Mouse (Mus musculus) kidney, embryonic 15.5 days (tissue): Measurements from ENCODE around the gene Sphkap. TPM values are rescaled to one million over a fixed set of nuclear protein-coding genes. Genes with fewer than 3 reads are reported as not detected.
A peak's percentile ranks its signal among the peaks of the same experiment; 100 is the strongest.

Source experiments
- ATAC-seq: fragments of 200-750 bp; cut with Nextera tagmentation; replicated peaks from 2 replicates; pipeline ENCODE4 v1.8.0; 2017; ENCODE audit warnings: moderate TSS enrichment; ENCODE audit not compliant: low FRiP score
- H3K27ac ChIP-seq: fragments of 300-500 bp; sonication (generic); 2 replicates; pipeline ENCODE4 v1.5.1; 2015; ENCODE audit warnings: mild to moderate bottlenecking, inconsistent platforms
- H3K27me3 ChIP-seq: fragments of 300-500 bp; sonication (generic); 2 replicates; pipeline ENCODE4 v1.6.1; 2015; ENCODE audit warnings: inconsistent platforms
- H3K36me3 ChIP-seq: fragments of 300-500 bp; sonication (generic); 2 replicates; pipeline ENCODE4 v1.6.1; 2015; ENCODE audit warnings: inconsistent platforms
- H3K4me1 ChIP-seq: fragments of 300-500 bp; sonication (generic); 2 replicates; pipeline ENCODE4 v1.6.1; 2015; ENCODE audit warnings: inconsistent platforms
- H3K4me2 ChIP-seq: fragments of 300-500 bp; sonication (generic); 2 replicates; pipeline ENCODE4 v1.6.1; 2015; ENCODE audit warnings: moderate library complexity, mild to moderate bottlenecking, inconsistent platforms
- H3K4me3 ChIP-seq: fragments of 300-500 bp; sonication (generic); replicated peaks from 2 replicates; pipeline ENCODE4 v1.5.1; 2015; ENCODE audit warnings: mild to moderate bottlenecking, inconsistent platforms
- H3K9ac ChIP-seq: fragments of 300-500 bp; sonication (generic); 2 replicates; pipeline ENCODE4 v1.6.1; 2015; ENCODE audit warnings: mild to moderate bottlenecking, inconsistent platforms
- H3K9me3 ChIP-seq: fragments of 300-500 bp; sonication (generic); replicated peaks from 2 replicates; pipeline ENCODE4 v1.6.1; 2016; ENCODE audit warnings: inconsistent platforms
- WGBS: fragments of 180-500 bp; shearing (Covaris S2); methylation state at CpG from one replicate; pipeline ENCODE4 v1.1.7; 2015; ENCODE audit warnings: mixed read lengths; 5-methylcytosine and 5-hydroxymethylcytosine counted together
- polyA plus RNA-seq: library from polyadenylated mRNA; unstranded; fragments of >200 nt; fragmentation: Nextera tagmentation; extraction: Ambion mirVana; gene quantifications from 2 replicates; pipeline ENCODE4 v1.2.1, GENCODE M21; 2015

Gene Sphkap
- polyA plus RNA-seq: 0.05 and 0.17 TPM in 2 replicates

DNA sequence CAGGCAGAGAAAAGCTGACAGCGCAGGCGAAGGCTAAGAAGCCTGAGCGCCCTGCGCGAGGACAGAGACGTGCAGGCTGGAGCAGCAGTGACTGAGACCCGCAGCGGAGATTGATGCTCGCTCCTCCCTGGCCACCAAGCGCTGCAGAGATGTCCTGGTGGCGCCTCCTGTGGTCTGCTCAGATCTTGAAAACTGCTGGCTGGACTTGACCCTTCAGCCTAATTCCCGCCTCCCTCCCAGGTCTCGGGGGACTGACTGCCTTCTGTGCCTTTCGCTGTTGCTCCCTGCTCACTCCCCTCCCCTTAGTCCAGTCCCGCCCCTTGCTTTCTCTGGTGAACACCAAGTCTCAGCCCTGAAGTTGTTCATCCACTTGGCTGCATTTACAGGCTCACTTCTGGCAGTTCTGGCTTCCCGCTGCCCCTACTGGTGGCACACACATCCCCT is at the start of gene Sphkap:
Gene Sphkap (minus strand): TSS at position 180 of the 444 bp plus-strand sequence.
- H3K27ac ChIP-seq: no peak within 1 kb of the TSS
- H3K36me3 ChIP-seq: no peaks in the 10 kb centered on the region
- peaks cover 15% of the 10 kb centered on the region for H3K27me3 ChIP-seq
- H3K9ac ChIP-seq: no peak within 1 kb of the TSS
- H3K4me3 ChIP-seq: peak within 1 kb of the TSS; percentile 44
- WGBS: 1% methylated on average over 16 of the region's 16 CpGs
- peak; percentile 95 for ATAC-seq
- peaks cover 12% of the 10 kb centered on the region for H3K4me1 ChIP-seq
- no peaks in the 10 kb centered on the region for H3K9me3 ChIP-seq
- peak within 1 kb of the TSS; percentile 84 for H3K4me2 ChIP-seq

DNA sequence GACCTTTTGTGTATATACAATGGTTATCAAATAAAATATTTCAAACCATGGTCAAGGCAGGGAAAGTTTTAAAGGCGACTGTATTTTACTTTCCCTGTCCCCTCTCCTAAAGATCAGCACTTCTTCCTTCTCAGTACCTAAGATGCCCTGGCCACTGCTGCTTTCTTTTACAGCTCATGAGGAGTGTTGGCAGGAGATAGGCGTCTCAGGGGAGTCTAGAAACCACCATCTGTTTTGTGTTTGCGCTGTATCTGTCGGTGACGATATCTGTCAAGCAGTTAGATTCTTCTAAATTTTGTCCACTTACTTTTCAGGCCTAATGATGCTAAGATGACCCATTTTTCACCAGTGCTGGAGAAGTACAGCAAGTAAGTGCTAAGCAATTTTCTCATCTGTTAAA is 43.3 kb upstream of the Sphkap start:
- no peaks in the 10 kb centered on the region for H3K36me3 ChIP-seq
- no peak overlapping the region for H3K9ac ChIP-seq
- 74% methylated on average over 5 of the region's 5 CpGs for WGBS
- H3K27me3 ChIP-seq: no peaks in the 10 kb centered on the region
- ATAC-seq: no peak
- no peak overlapping the region for H3K4me2 ChIP-seq
- H3K27ac ChIP-seq: no peak overlapping the region
- H3K9me3 ChIP-seq: no peaks in the 10 kb centered on the region
- H3K4me1 ChIP-seq: no peaks in the 10 kb centered on the region
- H3K4me3 ChIP-seq: no peak overlapping the region

DNA sequence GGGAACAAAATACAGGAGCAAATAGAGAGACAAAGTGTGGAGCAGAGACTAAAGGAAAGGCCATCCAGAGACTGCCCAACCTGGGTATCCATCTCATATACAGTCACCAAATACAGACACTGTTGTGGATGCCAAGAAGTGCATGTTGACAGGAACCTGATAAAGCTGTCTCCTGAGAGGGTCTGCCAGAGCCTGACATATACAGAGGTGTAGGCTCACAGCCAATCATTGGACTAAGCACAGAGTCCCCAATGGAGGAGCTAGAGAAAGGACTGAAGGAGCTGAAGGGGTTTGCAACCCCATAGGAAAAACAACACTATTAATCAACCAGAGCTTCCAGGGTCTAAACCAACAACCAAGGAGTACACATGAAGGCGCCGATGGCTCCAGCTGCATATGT is 32.4 kb upstream of the Sphkap start:
- Histone ChIP-seq H3K36me3 (no peaks in the 10 kb centered on the region), H3K9ac (no peak overlapping the region), H3K27me3 (no peaks in the 10 kb centered on the region), H3K9me3 (no peaks in the 10 kb centered on the region), H3K27ac (no peak overlapping the region), H3K4me2 (no peak overlapping the region), H3K4me3 (no peak overlapping the region), H3K4me1 (no peaks in the 10 kb centered on the region)
- 85% methylated on average over 2 of the region's 2 CpGs for WGBS
- ATAC-seq: no peak

DNA sequence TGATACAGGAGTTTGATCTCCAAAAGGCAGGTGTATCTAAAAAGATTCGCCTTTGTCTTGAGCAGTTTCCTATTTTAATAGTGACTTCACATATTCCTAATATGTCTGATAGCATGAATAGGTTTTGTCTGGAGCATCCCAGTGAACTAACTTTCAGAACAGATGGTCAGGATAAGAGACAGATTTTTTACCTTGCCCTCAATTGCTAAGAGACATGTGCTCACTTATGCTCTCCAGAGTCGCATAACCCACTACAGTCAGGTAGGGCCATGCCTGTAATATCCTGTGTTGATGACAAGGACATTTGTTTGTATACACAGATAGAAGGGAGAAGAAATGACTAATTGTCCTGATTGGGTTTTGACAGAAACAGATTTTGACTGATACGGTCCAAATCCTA is 25.9 kb upstream of the Sphkap start:
- H3K27me3 ChIP-seq: no peaks in the 10 kb centered on the region
- no peak for ATAC-seq
- no peak overlapping the region for H3K9ac ChIP-seq
- H3K9me3 ChIP-seq: no peaks in the 10 kb centered on the region
- H3K4me2 ChIP-seq: no peak overlapping the region
- 94% methylated on average over 3 of the region's 3 CpGs for WGBS
- H3K27ac ChIP-seq: no peak overlapping the region
- H3K4me3 ChIP-seq: no peak overlapping the region
- H3K36me3 ChIP-seq: no peaks in the 10 kb centered on the region
- no peaks in the 10 kb centered on the region for H3K4me1 ChIP-seq

DNA sequence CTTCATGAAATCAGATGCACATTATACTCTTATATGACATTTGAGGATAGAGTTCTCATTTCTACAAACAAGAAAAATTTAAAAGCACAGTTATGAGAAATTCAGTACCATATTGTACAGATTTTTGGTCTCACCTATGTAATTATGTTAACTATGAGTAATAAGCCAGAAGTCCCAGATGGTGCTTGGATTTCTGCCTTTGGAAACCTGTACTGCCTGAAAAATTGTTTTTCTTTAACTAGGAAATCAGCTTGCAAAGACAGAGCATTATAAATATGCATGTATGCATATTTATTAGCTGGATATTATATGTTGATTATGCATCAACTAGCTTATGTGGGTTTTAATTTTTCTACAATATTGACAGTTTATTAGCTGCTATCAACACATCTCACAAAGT is 21.9 kb upstream of the Sphkap start:
- Histone ChIP-seq H3K27ac (no peak overlapping the region), H3K9me3 (no peaks in the 10 kb centered on the region), H3K9ac (no peak overlapping the region), H3K36me3 (no peaks in the 10 kb centered on the region), H3K4me2 (no peak overlapping the region), H3K4me3 (no peak overlapping the region), H3K4me1 (no peaks in the 10 kb centered on the region), H3K27me3 (no peaks in the 10 kb centered on the region)
- ATAC-seq: no peak

DNA sequence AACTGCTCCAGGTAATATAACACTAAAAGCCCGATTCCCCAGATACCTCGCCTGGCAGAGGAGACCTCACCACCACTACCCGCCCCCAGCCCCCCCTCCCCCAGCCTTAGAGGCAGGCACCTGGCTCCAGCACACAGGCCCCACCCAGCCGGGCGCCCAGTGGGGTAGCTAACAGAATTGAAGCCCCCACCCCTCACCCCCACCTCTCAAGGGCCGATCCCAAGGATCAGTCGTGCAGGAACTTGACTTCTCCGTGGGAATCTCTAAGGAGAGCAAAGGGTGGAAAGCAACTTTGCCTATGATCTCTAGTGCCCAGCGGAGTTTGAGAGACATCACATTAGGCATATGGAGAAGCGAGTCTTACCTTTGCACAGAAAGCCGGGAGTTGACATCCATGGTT is 384 bp downstream of the Sphkap start:
- Histone ChIP-seq H3K9ac (no peak overlapping the region), H3K27me3 (peaks cover 15% of the 10 kb centered on the region), H3K4me1 (peaks cover 12% of the 10 kb centered on the region), H3K36me3 (no peaks in the 10 kb centered on the region), H3K9me3 (no peaks in the 10 kb centered on the region), H3K27ac (no peak overlapping the region), H3K4me3 (peak overlapping the region; percentile 44), H3K4me2 (peak overlapping the region; percentile 84)
- WGBS: 2% methylated on average over 11 of the region's 11 CpGs
- ATAC-seq: peak; percentile 50

DNA sequence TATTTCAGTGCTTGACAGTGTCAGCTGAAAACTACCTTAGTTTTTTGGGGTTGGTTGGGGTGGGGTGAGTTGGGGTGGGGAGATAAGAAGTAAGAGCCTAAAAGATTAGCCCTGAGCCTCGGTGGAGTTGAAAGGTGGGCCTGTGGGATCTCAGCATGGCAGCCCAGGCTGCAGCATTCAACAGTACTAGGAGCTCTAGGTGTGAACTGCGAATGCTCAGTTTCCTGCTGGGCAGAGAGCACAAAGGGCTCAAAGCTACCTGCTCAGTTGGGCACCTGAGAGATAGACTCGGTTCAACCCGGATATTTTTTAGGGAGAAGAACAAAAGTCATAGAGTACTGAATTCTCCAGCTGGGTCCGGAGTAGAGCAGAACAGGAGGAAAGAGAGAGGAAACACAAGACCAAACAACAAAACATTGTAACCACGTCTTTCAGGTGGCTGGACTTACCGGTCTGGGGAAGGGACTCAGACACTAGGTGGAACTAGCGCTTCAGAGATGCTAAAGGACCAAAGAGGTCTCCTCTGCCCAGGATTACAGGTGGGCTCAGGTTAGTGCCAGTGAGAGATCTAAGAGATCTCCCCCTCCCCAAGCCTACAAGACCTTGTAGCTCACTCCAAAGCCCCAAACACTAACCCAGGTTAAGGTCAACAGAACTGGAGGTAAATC is 984 bp downstream of the Sphkap start:
- Histone ChIP-seq H3K4me1 (peaks cover 12% of the 10 kb centered on the region), H3K4me3 (peak overlapping the region; percentile 44; the same call in 1 of the 2 replicates), H3K27ac (no peak overlapping the region), H3K4me2 (peak overlapping the region; percentile 84), H3K36me3 (no peaks in the 10 kb centered on the region), H3K27me3 (peaks cover 15% of the 10 kb centered on the region), H3K9me3 (no peaks in the 10 kb centered on the region), H3K9ac (no peak overlapping the region)
- 12% methylated on average over 8 of the region's 8 CpGs for WGBS
- ATAC-seq: no peak

DNA sequence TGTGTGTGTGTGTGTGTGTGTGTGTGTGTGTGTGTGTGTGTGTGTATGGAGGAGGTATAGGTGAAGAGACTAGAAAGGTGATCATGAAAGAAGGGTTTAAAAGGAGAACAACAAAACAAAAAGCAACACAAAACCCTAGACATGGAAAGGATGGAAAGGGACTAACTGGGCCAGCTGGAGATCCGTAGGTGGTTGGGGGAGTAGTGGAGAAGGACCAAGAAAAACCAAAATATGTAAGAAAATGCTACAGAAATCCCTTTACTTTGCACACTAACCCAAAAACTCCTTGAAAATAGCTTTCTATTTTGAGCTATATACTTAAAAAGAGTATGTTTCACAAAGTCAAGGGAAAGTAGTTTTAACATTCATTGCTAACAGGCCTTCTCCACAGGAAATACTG is 6.9 kb downstream of the Sphkap start:
- H3K4me3 ChIP-seq: no peak overlapping the region
- no peaks in the 10 kb centered on the region for H3K27me3 ChIP-seq
- 88% methylated on average over 1 of the region's 1 CpGs for WGBS
- H3K36me3 ChIP-seq: no peaks in the 10 kb centered on the region
- H3K27ac ChIP-seq: no peak overlapping the region
- H3K9me3 ChIP-seq: no peaks in the 10 kb centered on the region
- no peaks in the 10 kb centered on the region for H3K4me1 ChIP-seq
- no peak overlapping the region for H3K9ac ChIP-seq
- H3K4me2 ChIP-seq: no peak overlapping the region
- ATAC-seq: no peak

DNA sequence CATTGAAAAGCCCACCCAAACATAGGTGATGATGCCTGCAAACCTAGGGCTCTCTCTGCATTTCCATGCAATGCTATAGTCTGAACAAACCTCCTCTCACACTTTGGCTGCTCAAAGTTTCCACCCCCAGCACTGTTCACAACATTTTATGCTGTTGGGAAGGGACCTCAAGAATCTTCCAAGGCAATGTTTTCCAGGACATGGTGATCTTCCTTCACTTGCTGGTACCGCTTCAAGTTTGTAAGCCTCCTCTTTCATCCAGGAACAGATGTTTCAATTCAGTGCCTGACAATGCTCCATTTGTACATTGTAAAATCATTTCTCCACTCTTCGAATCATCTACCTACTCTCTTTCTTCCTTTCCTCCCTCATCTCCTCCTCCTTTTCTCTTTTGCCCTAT is 11.7 kb downstream of the Sphkap start:
- 85% methylated on average over 2 of the region's 2 CpGs for WGBS
- no peaks in the 10 kb centered on the region for H3K4me1 ChIP-seq
- H3K4me3 ChIP-seq: no peak overlapping the region

DNA sequence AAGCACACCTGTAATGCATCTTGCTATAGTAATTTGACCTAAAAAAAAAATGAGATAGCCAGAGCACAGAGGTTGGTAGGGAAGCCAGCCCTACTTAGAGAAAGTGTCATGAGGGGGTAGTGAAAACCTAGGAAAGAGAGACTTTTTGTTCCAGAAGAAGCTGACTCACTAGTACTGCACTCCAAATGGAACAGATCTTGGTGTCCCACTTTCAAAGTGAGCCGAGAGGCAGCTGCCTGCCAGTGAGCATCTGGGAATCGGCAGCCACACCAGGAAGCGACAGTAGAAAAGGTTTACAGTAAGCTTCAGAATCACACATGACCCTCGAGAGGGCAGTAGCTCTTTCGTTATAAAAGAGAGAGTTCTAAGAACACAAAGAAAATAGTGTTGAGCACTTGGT is 12.4 kb downstream of the Sphkap start:
- H3K27me3 ChIP-seq: no peaks in the 10 kb centered on the region
- WGBS: 80% methylated on average over 5 of the region's 5 CpGs
- H3K36me3 ChIP-seq: no peaks in the 10 kb centered on the region
- no peak for ATAC-seq
- H3K9me3 ChIP-seq: no peaks in the 10 kb centered on the region
- H3K9ac ChIP-seq: no peak overlapping the region
- H3K4me3 ChIP-seq: no peak overlapping the region
- H3K27ac ChIP-seq: no peak overlapping the region
- H3K4me1 ChIP-seq: no peaks in the 10 kb centered on the region
- H3K4me2 ChIP-seq: no peak overlapping the region

More for the DNA sequence above, 11.7 kb downstream of the Sphkap start:
- H3K4me2 ChIP-seq: no peak overlapping the region
- H3K9me3 ChIP-seq: no peaks in the 10 kb centered on the region
- H3K36me3 ChIP-seq: no peaks in the 10 kb centered on the region
- no peaks in the 10 kb centered on the region for H3K27me3 ChIP-seq
- H3K9ac ChIP-seq: no peak overlapping the region
- no peak for ATAC-seq
- H3K27ac ChIP-seq: no peak overlapping the region

DNA sequence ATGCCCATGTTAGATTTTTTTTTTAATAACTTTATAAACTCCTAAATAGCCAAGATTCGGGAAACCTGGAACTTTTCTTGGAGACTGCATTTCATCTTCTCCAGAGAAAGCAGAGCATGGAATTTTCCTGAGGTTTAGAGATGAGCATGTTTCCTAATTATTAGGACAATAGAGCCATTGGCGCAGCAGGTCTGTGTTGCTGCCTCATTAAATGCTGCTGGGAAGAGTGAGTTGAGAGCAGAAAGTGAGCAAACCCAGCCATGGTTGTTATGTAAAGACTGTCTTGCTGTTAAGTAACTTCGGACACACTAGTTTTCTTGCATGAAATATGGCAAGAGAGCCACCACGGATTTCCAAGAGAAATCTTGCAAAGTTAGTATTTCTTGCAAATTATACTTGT is 18.6 kb downstream of the Sphkap start:
- no peaks in the 10 kb centered on the region for H3K4me1 ChIP-seq
- no peak overlapping the region for H3K27ac ChIP-seq
- H3K9ac ChIP-seq: no peak overlapping the region
- no peaks in the 10 kb centered on the region for H3K36me3 ChIP-seq
- no peak overlapping the region for H3K4me2 ChIP-seq
- 82% methylated on average over 4 of the region's 4 CpGs for WGBS
- H3K27me3 ChIP-seq: no peaks in the 10 kb centered on the region
- no peaks in the 10 kb centered on the region for H3K9me3 ChIP-seq
- H3K4me3 ChIP-seq: no peak overlapping the region
- no peak for ATAC-seq

DNA sequence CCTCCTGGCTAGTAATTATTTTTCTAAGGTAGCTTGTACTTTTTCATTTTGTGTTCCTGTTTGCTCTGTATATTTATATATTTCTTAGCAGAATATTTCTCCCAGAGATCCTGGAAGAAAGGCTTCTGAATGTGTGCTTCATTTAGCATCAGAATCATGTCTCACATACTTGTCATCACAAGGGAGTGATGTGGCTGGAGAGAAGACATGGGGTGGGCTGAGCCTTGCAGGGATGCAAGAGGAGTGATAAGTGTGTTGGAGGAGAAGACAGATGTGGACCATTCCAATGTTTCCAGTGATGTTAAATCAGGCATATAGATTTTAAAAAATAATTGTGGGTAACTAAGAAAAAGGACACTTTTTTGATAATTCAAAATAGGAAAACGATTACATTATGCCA is 30.6 kb downstream of the Sphkap start:
- WGBS: 72% methylated on average over 1 of the region's 1 CpGs
- Histone ChIP-seq H3K4me1 (no peaks in the 10 kb centered on the region), H3K9me3 (no peaks in the 10 kb centered on the region), H3K27ac (no peak overlapping the region), H3K4me3 (no peak overlapping the region), H3K27me3 (no peaks in the 10 kb centered on the region), H3K36me3 (no peaks in the 10 kb centered on the region), H3K4me2 (no peak overlapping the region), H3K9ac (no peak overlapping the region)
- ATAC-seq: no peak

DNA sequence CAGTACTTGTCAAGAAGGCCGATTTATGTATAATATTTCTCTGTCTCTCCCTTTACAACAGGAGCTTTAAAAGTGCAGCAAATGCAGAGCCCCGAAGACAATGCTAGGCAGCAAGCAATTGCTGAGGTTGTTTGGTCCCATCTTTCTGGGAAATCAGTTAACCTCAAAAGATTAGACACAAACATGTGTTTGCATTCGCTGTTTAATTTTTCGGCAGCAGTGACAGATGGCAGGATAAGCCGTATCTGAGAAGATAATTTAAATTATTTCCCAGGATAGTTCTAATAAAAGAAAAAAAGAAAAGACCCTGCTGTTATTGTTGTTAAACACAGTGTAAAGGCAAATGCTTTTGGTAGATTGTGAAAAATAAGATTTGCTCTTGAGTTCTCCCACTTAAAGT is 41.5 kb downstream of the Sphkap start:
- Histone ChIP-seq H3K4me3 (no peak overlapping the region), H3K4me2 (no peak overlapping the region), H3K4me1 (no peaks in the 10 kb centered on the region), H3K9me3 (no peaks in the 10 kb centered on the region), H3K27ac (no peak overlapping the region), H3K9ac (no peak overlapping the region), H3K27me3 (no peaks in the 10 kb centered on the region), H3K36me3 (no peaks in the 10 kb centered on the region)
- WGBS: 92% methylated on average over 5 of the region's 5 CpGs
- ATAC-seq: no peak
